In genomic region chr15:97762733-97763132, GRCm38 (mm10) we compare ENCODE assay signal across 11 mouse cellular contexts. TPM values are rescaled to one million over a fixed set of nuclear protein-coding genes. Genes with fewer than 3 reads are reported as not detected.
A peak's percentile ranks its signal among the peaks of the same experiment; 100 is the strongest.
DNase-seq lines count a peak whose midpoint lies in the region; ATAC-seq and TF ChIP-seq lines count a peak whose summit lies in the region.
"Had no signal": no experiment of that assay in that cellular context is flagged by ENCODE, and none has a peak within 500 bp of the region (broad histone marks: within the 10 kb centered on the region; RNA-seq: fewer than 3 reads in every experiment).

No protein-coding gene starts in this region.

- TF ChIP-seq EP300 in heart, postnatal 0 days (IDR thresholded peaks at IDR 0.05; ENCODE audit: low read depth): 0 out of 2 replicates have a peak, but pooled peaks have one; percentile 28

- WGBS in heart, postnatal 0 days: 50% methylated on average over 9 of the region's 9 CpGs

- H3K4me3 ChIP-seq in heart, postnatal 0 days (ENCODE audit: low read depth, low read length): no peak overlapping the region
- H3K4me3 ChIP-seq: left cerebral cortex, adult 2 months; liver, embryonic 13.5 days; midbrain, embryonic 10.5 days; neural tube, embryonic 12.5 days had no signal

- H3K9ac ChIP-seq in heart, postnatal 0 days (replicated peaks; ENCODE audit: low read depth, low read length): no peak overlapping the region
- H3K9ac ChIP-seq: liver, embryonic 13.5 days; neural tube, embryonic 12.5 days had no signal

- peaks cover 31% of the 10 kb centered on the region for H3K36me3 ChIP-seq in heart, postnatal 0 days (replicated peaks; ENCODE audit: control insufficient read depth, insufficient read depth, low read length)
- H3K36me3 ChIP-seq: liver, embryonic 13.5 days; midbrain, embryonic 10.5 days; neural tube, embryonic 12.5 days had no signal

- H3K27ac ChIP-seq in heart, postnatal 0 days (ENCODE audit: low read depth): no peak overlapping the region
- H3K27ac ChIP-seq: left cerebral cortex, adult 2 months; liver, embryonic 13.5 days; midbrain, embryonic 10.5 days; neural tube, embryonic 12.5 days had no signal

- ATAC-seq in heart, postnatal 0 days (ENCODE audit: insufficient read depth, low read depth): no peak

- no peaks in the 10 kb centered on the region for H3K9me3 ChIP-seq in heart, postnatal 0 days (replicated peaks; ENCODE audit: control insufficient read depth, low read length)
- H3K9me3 ChIP-seq: liver, embryonic 13.5 days; midbrain, embryonic 10.5 days; neural tube, embryonic 12.5 days had no signal

- no peaks in the 10 kb centered on the region for H3K27me3 ChIP-seq in heart, postnatal 0 days (ENCODE audit: control insufficient read depth, insufficient read depth, low read length)

- no peaks in the 10 kb centered on the region for H3K4me1 ChIP-seq in heart, postnatal 0 days (ENCODE audit: control insufficient read depth, insufficient read depth)

- peak; percentile 71 for DNase-seq in kidney, adult 18-20 months
- no peak for DNase-seq in kidney, postnatal 4 days
- DNase-seq in heart, postnatal 0 days (ENCODE audit: low spot score): no peak
- DNase-seq in lung, adult 18-20 months: peak; percentile 78 to 89
- no peak for DNase-seq in c-Kit-positive CD71-positive TER-119-positive erythroid progenitor cells, embryonic 14.5 days (ENCODE audit: low spot score)
- DNase-seq in urinary bladder, postnatal 14 days (ENCODE audit: low spot score): no peak
- no peak for DNase-seq in layer of hippocampus, adult 9-11 months
- DNase-seq: liver, embryonic 13.5 days had no signal

- no peak for TF ChIP-seq CTCF in heart, postnatal 0 days (IDR thresholded peaks at IDR 0.05; ENCODE audit: low read depth)

- peak overlapping the region; percentile 7; the same call in 1 of the 2 replicates for H3K4me2 ChIP-seq in heart, postnatal 0 days (ENCODE audit: low read depth, low read length)
- H3K4me2 ChIP-seq: liver, embryonic 13.5 days; neural tube, embryonic 12.5 days had no signal

RNA-seq across cellular contexts. Expression of gene Rapgef3, which starts 5.0 kb away (rescaled TPM):
- total RNA-seq in heart, postnatal 0 days (2014; rRNA removed; ENCODE audit: low replicate concordance): 51.6 and 57.8 TPM in 2 replicates
- polyA plus RNA-seq in heart, postnatal 0 days (2015; fragmentation: Nextera tagmentation; extraction: Ambion mirVana): 15.5 and 17.6 TPM in 2 replicates

RNA-seq across cellular contexts. Expression of gene Slc48a1, which starts 15.6 kb away (rescaled TPM):
- 56.5 and 76.1 TPM in 2 replicates for total RNA-seq in heart, postnatal 0 days (2014; rRNA removed; ENCODE audit: low replicate concordance)
- 90.9 and 92.1 TPM in 2 replicates for polyA plus RNA-seq in heart, postnatal 0 days (2015; fragmentation: Nextera tagmentation; extraction: Ambion mirVana)

RNA-seq across cellular contexts. Expression of gene Endou, which starts 31.6 kb away (rescaled TPM):
- total RNA-seq in heart, postnatal 0 days (2014; rRNA removed; ENCODE audit: low replicate concordance): 0.95 and 1.3 TPM in 2 replicates
- polyA plus RNA-seq in heart, postnatal 0 days (2015; fragmentation: Nextera tagmentation; extraction: Ambion mirVana): 5.1 and 5.6 TPM in 2 replicates
- polyA plus RNA-seq: liver, embryonic 13.5 days had no signal

RNA-seq across cellular contexts. Expression of gene Rpap3, which starts 57.1 kb away (rescaled TPM):
- total RNA-seq in heart, postnatal 0 days (2014; rRNA removed; ENCODE audit: low replicate concordance): 14.7 and 23.0 TPM in 2 replicates
- 18.5 and 19.5 TPM in 2 replicates for polyA plus RNA-seq in heart, postnatal 0 days (2015; fragmentation: Nextera tagmentation; extraction: Ambion mirVana)

Comparison
In these comparisons a context has a peak if more than half of its experiments do, and no peak if none do; other contexts are left out.
1. DNase-seq: peak in kidney, adult 18-20 months (single experiment) and lung, adult 18-20 months (2 of 2); none in kidney, postnatal 4 days (0 of 2), heart, postnatal 0 days (single experiment), c-Kit-positive CD71-positive TER-119-positive erythroid progenitor cells, embryonic 14.5 days (single experiment), urinary bladder, postnatal 14 days (single experiment) and layer of hippocampus, adult 9-11 months (single experiment).